Comparison of ENCODE assay signal across 9 mouse cellular contexts in genomic region chr3:109526246-109526645, GRCm38 (mm10).
DNase-seq lines count a peak whose midpoint lies in the region; ATAC-seq and TF ChIP-seq lines count a peak whose summit lies in the region.
"Had no signal": no experiment of that assay in that cellular context is flagged by ENCODE, and none has a peak within 500 bp of the region (broad histone marks: within the 10 kb centered on the region; RNA-seq: fewer than 3 reads in every experiment).

No protein-coding gene starts in this region.

- ATAC-seq in granulocyte monocyte progenitor cell, adult 5-6 weeks (replicated peaks; ENCODE audit: poor library complexity, severe bottlenecking): peak; percentile 78
- peak; percentile 72; the same call in 1 of the 2 replicates for ATAC-seq in kidney, embryonic 14.5 days (ENCODE audit: low FRiP score, low TSS enrichment)
- peak; percentile 41; the same call in 1 of the 2 replicates for ATAC-seq in limb, embryonic 14.5 days (ENCODE audit: low FRiP score, low read depth)
- 0 out of 2 replicates have a peak, but pooled peaks have one; percentile 46 for ATAC-seq in neutrophil, adult 5-6 weeks (ENCODE audit: extremely low read depth, insufficient number of reproducible peaks, low FRiP score, poor library complexity, severe bottlenecking)

- no peaks in the 10 kb centered on the region for H3K4me1 ChIP-seq in kidney, embryonic 14.5 days (ENCODE audit: control insufficient read depth, insufficient read depth, low read length)
- no peaks in the 10 kb centered on the region for H3K4me1 ChIP-seq in limb, embryonic 14.5 days (ENCODE audit: control insufficient read depth, insufficient read depth, low read length)
- no peaks in the 10 kb centered on the region for H3K4me1 ChIP-seq in thymus, adult 2 months (replicated peaks; ENCODE audit: control insufficient read depth, insufficient read depth, low read length)
- H3K4me1 ChIP-seq: embryonic facial prominence, embryonic 12.5 days had no signal

- H3K27me3 ChIP-seq in kidney, embryonic 14.5 days (ENCODE audit: control insufficient read depth, insufficient read depth, low read length): no peaks in the 10 kb centered on the region
- no peaks in the 10 kb centered on the region for H3K27me3 ChIP-seq in limb, embryonic 14.5 days (ENCODE audit: control insufficient read depth, insufficient read depth, low read length)
- no peaks in the 10 kb centered on the region for H3K27me3 ChIP-seq in thymus, adult 2 months (ENCODE audit: control insufficient read depth, insufficient read depth, low read length)
- H3K27me3 ChIP-seq: embryonic facial prominence, embryonic 12.5 days had no signal

- no peak for TF ChIP-seq CTCF in thymus, adult 2 months (IDR thresholded peaks at IDR 0.05; ENCODE audit: borderline replicate concordance, control insufficient read depth, extremely low read depth, insufficient read depth, low read length, poor library complexity)

- no peak overlapping the region for H3K9ac ChIP-seq in kidney, embryonic 14.5 days (ENCODE audit: low read depth, low read length)
- no peak overlapping the region for H3K9ac ChIP-seq in limb, embryonic 14.5 days (ENCODE audit: low read depth, low read length, severe bottlenecking)
- H3K9ac ChIP-seq: embryonic facial prominence, embryonic 12.5 days had no signal

- no peak overlapping the region for H3K4me2 ChIP-seq in kidney, embryonic 14.5 days (replicated peaks; ENCODE audit: low read depth, low read length)
- H3K4me2 ChIP-seq in limb, embryonic 14.5 days (replicated peaks; ENCODE audit: low read depth, low read length, severe bottlenecking): no peak overlapping the region
- H3K4me2 ChIP-seq: embryonic facial prominence, embryonic 12.5 days had no signal

- DNase-seq in 416B (ENCODE audit: low read depth): peak; percentile 80
- peak; percentile 79 for DNase-seq in adrenal gland, adult 18-20 months (ENCODE audit: low spot score in 2 of 2)
- DNase-seq in embryo, embryonic 10.5 days (ENCODE audit: low spot score): peak; percentile 96
- DNase-seq in limb, embryonic 14.5 days (ENCODE audit: low spot score): peak; percentile 88
- peak; percentile 66 for DNase-seq in thymus, adult 2 months

- H3K4me3 ChIP-seq in kidney, embryonic 14.5 days (ENCODE audit: low read length): no peak overlapping the region
- no peak overlapping the region for H3K4me3 ChIP-seq in limb, embryonic 14.5 days (replicated peaks; ENCODE audit: low read length)
- no peak overlapping the region for H3K4me3 ChIP-seq in thymus, adult 2 months (ENCODE audit: control insufficient read depth, insufficient read depth, low read length)
- H3K4me3 ChIP-seq: embryonic facial prominence, embryonic 12.5 days had no signal

- no peak for TF ChIP-seq POLR2A in limb, embryonic 14.5 days (IDR thresholded peaks at IDR 0.05; ENCODE audit: borderline replicate concordance, extremely low read depth, insufficient read depth, insufficient read length)
- no peak for TF ChIP-seq POLR2A in thymus, adult 2 months (IDR thresholded peaks at IDR 0.05; ENCODE audit: control insufficient read depth, extremely low read depth, insufficient read depth, low read length, poor library complexity)

- 5% methylated on average over 4 of the region's 4 CpGs for WGBS in kidney, embryonic 14.5 days
- WGBS in limb, embryonic 14.5 days: 4% methylated on average over 4 of the region's 4 CpGs
- WGBS in thymus, adult 2 months: 22% methylated on average over 4 of the region's 4 CpGs

- no peaks in the 10 kb centered on the region for H3K36me3 ChIP-seq in kidney, embryonic 14.5 days (ENCODE audit: control insufficient read depth, insufficient read depth, low read length)
- no peaks in the 10 kb centered on the region for H3K36me3 ChIP-seq in limb, embryonic 14.5 days (ENCODE audit: control insufficient read depth, insufficient read depth, low read length)
- H3K36me3 ChIP-seq in thymus, adult 2 months (ENCODE audit: control insufficient read depth, insufficient read depth, low read length): no peaks in the 10 kb centered on the region
- H3K36me3 ChIP-seq: embryonic facial prominence, embryonic 12.5 days had no signal

- H3K9me3 ChIP-seq in kidney, embryonic 14.5 days (ENCODE audit: control insufficient read depth, low read length): no peaks in the 10 kb centered on the region
- no peaks in the 10 kb centered on the region for H3K9me3 ChIP-seq in limb, embryonic 14.5 days (ENCODE audit: control insufficient read depth, low read length)
- H3K9me3 ChIP-seq: embryonic facial prominence, embryonic 12.5 days had no signal

- H3K27ac ChIP-seq in kidney, embryonic 14.5 days (ENCODE audit: low read depth, low read length): no peak overlapping the region
- H3K27ac ChIP-seq in limb, embryonic 14.5 days (replicated peaks; ENCODE audit: low read depth, low read length): no peak overlapping the region
- H3K27ac ChIP-seq in thymus, adult 2 months (ENCODE audit: control insufficient read depth, insufficient read depth, low read length): no peak overlapping the region
- H3K27ac ChIP-seq: embryonic facial prominence, embryonic 12.5 days had no signal
